Mouse (Mus musculus): ENCODE measurements around the gene Tcf19. TPM values are rescaled to one million over a fixed set of nuclear protein-coding genes. Genes with fewer than 3 reads are reported as not detected.

Gene Tcf19
- 7.8 TPM for polyA plus RNA-seq (2015; fragmentation: Illumina TruSeq; extraction: RNeasy Lipid Tissue Mini Kit (QIAGEN cat#74804); ENCODE audit: low read depth, low replicate concordance)

GRCm38 (mm10) chr17:35516652-35517500 lies at the start of gene Tcf19, which contains the start of gene Cchcr1:
Gene Tcf19 (minus strand): TSS chr17:35516824.
Gene Cchcr1 (plus strand): TSS chr17:35517100.

GRCm38 (mm10) chr17:35551881-35552414 lies 35.3 kb upstream of the Tcf19 start, which contains the start of gene Cdsn:
Gene Cdsn (plus strand): TSS chr17:35552128.

GRCm38 (mm10) chr17:35532901-35533300 lies 16.3 kb upstream of the Tcf19 start, which contains the start of gene Psors1c2:
Gene Psors1c2 (plus strand): TSS chr17:35533201.

DNA sequence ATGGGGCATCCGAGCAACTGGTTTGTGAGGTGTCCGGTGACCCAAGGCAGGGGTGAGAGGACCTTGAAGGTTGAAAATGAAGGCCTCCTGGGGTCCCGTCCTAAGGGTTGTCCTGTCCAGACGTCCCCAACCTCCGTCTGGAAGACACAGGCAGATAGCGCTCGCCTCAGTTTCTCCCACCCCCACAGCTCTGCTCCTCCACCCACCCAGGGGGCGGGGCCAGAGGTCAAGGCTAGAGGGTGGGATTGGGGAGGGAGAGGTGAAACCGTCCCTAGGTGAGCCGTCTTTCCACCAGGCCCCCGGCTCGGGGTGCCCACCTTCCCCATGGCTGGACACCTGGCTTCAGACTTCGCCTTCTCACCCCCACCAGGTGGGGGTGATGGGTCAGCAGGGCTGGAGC lies 10.8 kb downstream of the Tcf19 start, which contains the start of gene Pou5f1:
Gene Pou5f1 (plus strand): TSS at position 243 of the 400 bp plus-strand sequence.

DNA sequence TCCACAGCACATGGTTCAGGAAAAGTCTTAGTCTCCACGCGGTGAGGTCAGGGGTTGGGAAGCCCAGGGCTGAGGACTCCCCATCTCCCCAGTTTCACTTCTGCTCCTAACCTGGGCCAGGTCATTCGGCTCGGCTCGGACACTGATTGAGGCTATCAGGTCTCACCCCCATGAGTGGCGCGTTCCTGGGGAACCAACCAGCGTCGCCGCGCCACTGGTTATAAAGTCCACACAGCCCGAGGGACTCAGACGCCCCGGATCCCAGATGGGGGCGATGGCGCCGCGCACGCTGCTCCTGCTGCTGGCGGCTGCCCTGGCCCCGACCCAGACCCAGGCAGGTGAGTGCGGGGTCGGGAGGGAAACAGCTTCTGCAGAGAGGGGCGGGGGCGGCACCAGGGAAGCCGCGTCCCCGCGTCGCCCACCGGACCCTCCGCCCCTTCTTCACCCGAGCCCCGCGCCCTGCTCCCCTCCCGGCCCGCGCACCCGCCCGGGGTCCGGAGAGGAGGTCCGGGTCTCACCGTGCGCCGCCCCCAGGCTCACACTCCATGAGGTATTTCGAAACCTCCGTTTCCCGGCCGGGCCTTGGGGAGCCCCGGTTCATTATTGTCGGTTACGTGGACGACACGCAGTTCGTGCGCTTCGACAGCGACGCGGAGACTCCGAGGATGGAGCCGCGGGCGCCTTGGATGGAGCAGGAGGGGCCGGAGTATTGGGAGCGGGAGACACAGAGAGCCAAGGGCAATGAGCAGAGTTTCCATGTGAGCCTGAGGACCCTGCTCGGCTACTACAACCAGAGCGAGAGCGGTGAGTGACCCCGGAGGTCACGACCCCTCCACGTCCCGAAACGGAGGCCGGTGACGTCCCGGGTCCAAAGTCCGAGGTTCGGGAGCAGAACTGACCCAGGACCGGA lies 46.5 kb downstream of the Tcf19 start, which contains the start of gene H2-Q10:
Gene H2-Q10 (plus strand): TSS at position 248 of the 910 bp plus-strand sequence.

Other genes with a start within 250 kb of the Tcf19 start
- 0.45 TPM for gene H2-Q1, start 196.4 kb downstream of the Tcf19 start, polyA plus RNA-seq (2015; fragmentation: Illumina TruSeq; extraction: RNeasy Lipid Tissue Mini Kit (QIAGEN cat#74804); ENCODE audit: low read depth, low replicate concordance)
- 2.0 TPM for gene H2-Q2, start 174.6 kb downstream of the Tcf19 start, polyA plus RNA-seq (2015; fragmentation: Illumina TruSeq; extraction: RNeasy Lipid Tissue Mini Kit (QIAGEN cat#74804); ENCODE audit: low read depth, low replicate concordance)
- gene H2-Q4, start 137.2 kb downstream of the Tcf19 start, polyA plus RNA-seq (2015; fragmentation: Illumina TruSeq; extraction: RNeasy Lipid Tissue Mini Kit (QIAGEN cat#74804); ENCODE audit: low read depth, low replicate concordance), result 4.1 TPM
- gene H2-Q6, start 92.0 kb downstream of the Tcf19 start, polyA plus RNA-seq (2015; fragmentation: Illumina TruSeq; extraction: RNeasy Lipid Tissue Mini Kit (QIAGEN cat#74804); ENCODE audit: low read depth, low replicate concordance), result 0.34 TPM
- gene H2-Q7, start 77.7 kb downstream of the Tcf19 start, polyA plus RNA-seq (2015; fragmentation: Illumina TruSeq; extraction: RNeasy Lipid Tissue Mini Kit (QIAGEN cat#74804); ENCODE audit: low read depth, low replicate concordance), result 0.61 TPM
- gene H2-Q10, start 46.7 kb downstream of the Tcf19 start, polyA plus RNA-seq (2015; fragmentation: Illumina TruSeq; extraction: RNeasy Lipid Tissue Mini Kit (QIAGEN cat#74804); ENCODE audit: low read depth, low replicate concordance), result not detected
- gene Pou5f1, start 10.8 kb downstream of the Tcf19 start, polyA plus RNA-seq (2015; fragmentation: Illumina TruSeq; extraction: RNeasy Lipid Tissue Mini Kit (QIAGEN cat#74804); ENCODE audit: low read depth, low replicate concordance), result not detected
- 4.6 TPM for gene Cchcr1, start 276 bp upstream of the Tcf19 start, polyA plus RNA-seq (2015; fragmentation: Illumina TruSeq; extraction: RNeasy Lipid Tissue Mini Kit (QIAGEN cat#74804); ENCODE audit: low read depth, low replicate concordance)
- 0.61 TPM for gene Psors1c2, start 16.4 kb upstream of the Tcf19 start, polyA plus RNA-seq (2015; fragmentation: Illumina TruSeq; extraction: RNeasy Lipid Tissue Mini Kit (QIAGEN cat#74804); ENCODE audit: low read depth, low replicate concordance)
- 1.4 TPM for gene Cdsn, start 35.3 kb upstream of the Tcf19 start, polyA plus RNA-seq (2015; fragmentation: Illumina TruSeq; extraction: RNeasy Lipid Tissue Mini Kit (QIAGEN cat#74804); ENCODE audit: low read depth, low replicate concordance)
- not detected for gene 2300002M23Rik, start 50.6 kb upstream of the Tcf19 start, polyA plus RNA-seq (2015; fragmentation: Illumina TruSeq; extraction: RNeasy Lipid Tissue Mini Kit (QIAGEN cat#74804); ENCODE audit: low read depth, low replicate concordance)
- gene Sfta2, start 84.7 kb upstream of the Tcf19 start, polyA plus RNA-seq (2015; fragmentation: Illumina TruSeq; extraction: RNeasy Lipid Tissue Mini Kit (QIAGEN cat#74804); ENCODE audit: low read depth, low replicate concordance), result not detected
- gene Gm9573, start 109.8 kb upstream of the Tcf19 start, polyA plus RNA-seq (2015; fragmentation: Illumina TruSeq; extraction: RNeasy Lipid Tissue Mini Kit (QIAGEN cat#74804); ENCODE audit: low read depth, low replicate concordance), result not detected
- gene Mucl3, start 126.9 kb upstream of the Tcf19 start, polyA plus RNA-seq (2015; fragmentation: Illumina TruSeq; extraction: RNeasy Lipid Tissue Mini Kit (QIAGEN cat#74804); ENCODE audit: low read depth, low replicate concordance), result not detected
- 20.2 TPM for gene Vars2, start 150.8 kb upstream of the Tcf19 start, polyA plus RNA-seq (2015; fragmentation: Illumina TruSeq; extraction: RNeasy Lipid Tissue Mini Kit (QIAGEN cat#74804); ENCODE audit: low read depth, low replicate concordance)
- gene Gtf2h4, start 156.9 kb upstream of the Tcf19 start, polyA plus RNA-seq (2015; fragmentation: Illumina TruSeq; extraction: RNeasy Lipid Tissue Mini Kit (QIAGEN cat#74804); ENCODE audit: low read depth, low replicate concordance), result 19.8 TPM
- 52.9 TPM for gene Ddr1, start 187.8 kb upstream of the Tcf19 start, polyA plus RNA-seq (2015; fragmentation: Illumina TruSeq; extraction: RNeasy Lipid Tissue Mini Kit (QIAGEN cat#74804); ENCODE audit: low read depth, low replicate concordance)

All from brain, adult 10 weeks (tissue).